Mouse (Mus musculus) cerebellum, adult 2 months (tissue): Measurements from ENCODE around the gene Bpifa1.

Source experiments
- CTCF ChIP-seq: fragments of 200-500 bp; IDR thresholded peaks from 2 replicates; pipeline ENCODE4 v1.5.1; 2011; ENCODE audit warnings: low read depth, mild to moderate bottlenecking, control low read depth, low read length, moderate library complexity, borderline replicate concordance; ENCODE audit not compliant: insufficient read depth
- POLR2A ChIP-seq: fragments of 200-500 bp; IDR thresholded peaks from 2 replicates; pipeline ENCODE4 v1.6.1; 2011; ENCODE audit warnings: low read length, control low read depth, borderline replicate concordance; ENCODE audit not compliant: insufficient read depth

DNA sequence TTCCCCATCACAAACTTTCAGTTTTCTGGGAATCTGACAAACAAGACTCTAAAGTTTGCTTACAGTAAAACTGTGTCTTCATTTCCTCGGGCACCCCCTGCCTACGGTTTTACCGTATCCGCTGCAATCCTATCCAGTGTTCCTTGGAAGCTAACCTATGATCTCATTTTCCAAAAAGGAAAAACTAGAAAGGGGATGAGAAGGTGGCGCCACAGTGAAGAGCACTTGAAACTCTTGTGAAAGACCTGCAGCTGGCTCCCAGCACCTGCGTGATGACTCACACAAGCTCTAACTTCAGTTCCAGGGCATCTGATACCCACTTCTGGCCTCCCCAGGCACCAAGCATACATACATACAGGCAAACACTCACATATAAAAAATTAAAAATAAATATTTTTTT lies 42.6 kb downstream of the Bpifa1 start:
- TF ChIP-seq POLR2A (no peak), CTCF (no peak)
